Mouse (Mus musculus): ENCODE data around the gene Vsir.

Gene Vsir

DNA sequence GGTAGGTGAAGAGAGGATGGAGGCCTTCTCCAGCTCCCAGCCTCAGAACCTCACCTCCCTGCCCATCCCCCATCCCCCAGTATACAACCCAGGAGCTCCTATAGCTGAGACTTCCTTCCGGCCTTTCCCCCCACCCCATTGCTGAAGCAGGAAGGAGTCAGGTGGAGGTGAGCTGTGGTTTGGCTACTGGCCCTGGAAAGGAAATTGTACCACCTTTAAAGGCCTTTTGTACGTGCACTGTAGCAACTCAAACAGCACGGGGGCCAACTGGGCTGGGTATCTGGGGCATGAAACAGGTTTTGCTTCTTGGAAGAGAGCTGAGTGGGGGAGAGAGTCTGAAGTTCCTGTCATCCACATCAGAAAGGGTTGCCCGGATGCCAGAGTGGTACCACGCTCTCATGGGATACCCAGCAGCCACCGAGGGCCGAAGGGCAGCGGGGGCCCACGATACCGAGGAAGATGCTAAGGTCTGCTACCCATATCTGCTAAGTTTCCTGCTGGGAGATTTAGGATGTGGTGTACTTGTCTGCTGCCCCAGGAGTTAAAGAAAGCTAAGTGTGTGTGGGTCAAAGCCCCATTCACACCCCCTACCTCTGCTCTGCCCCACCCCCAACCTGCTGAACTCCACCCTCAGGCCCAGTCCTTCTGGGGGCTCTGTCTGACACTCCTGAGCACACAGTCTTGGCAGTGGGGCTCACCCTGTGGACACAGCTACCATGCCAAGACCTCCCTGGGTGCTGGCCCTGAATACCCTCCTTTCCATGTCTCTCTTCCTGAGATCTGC is 34.7 kb downstream of the Vsir start:
- no peak for DNase-seq (ENCODE audit: extremely low read depth, low read depth)

DNA sequence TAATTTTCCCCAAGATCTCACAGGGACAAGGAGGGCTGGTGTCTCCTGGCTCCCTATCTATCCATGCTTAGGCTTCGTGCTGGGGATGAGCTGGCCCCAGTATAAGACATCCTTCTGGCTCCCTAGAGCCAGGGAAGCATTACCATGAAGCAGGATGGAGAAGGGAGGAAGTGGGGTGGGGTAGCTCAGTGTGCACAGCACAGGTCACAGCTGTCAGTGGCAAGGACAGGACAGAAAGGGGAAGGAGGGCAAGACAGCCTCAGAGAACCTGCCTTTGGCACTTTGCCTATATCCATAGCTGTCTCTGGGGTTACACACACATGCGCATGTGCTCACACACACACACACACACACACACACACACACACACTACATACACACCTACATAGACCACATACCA is 41.7 kb downstream of the Vsir start:
- DNase-seq (ENCODE audit: extremely low read depth, low read depth): peak; percentile 43

DNA sequence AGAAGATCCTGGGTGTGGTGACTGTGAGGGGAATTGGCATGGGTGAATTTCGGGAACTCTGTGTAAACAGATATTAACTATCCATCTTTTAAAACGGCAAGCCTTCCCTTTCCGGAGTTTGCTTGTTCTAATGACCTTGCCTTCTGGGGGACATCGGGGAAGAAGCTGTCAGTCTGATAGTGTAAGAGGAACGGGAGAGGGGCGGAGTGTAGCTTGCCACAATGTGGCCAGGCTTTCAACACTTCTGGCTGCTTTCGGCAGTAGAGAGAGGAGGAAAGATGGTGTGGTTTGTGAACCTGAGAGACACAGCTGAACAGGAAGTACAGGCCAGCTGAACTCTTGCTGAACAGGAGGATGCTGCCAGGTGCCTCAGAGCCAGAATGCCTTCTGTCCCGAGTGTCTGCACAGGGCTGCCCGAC is 42.8 kb downstream of the Vsir start:
- DNase-seq (ENCODE audit: extremely low read depth, low read depth): peak; percentile 68

DNA sequence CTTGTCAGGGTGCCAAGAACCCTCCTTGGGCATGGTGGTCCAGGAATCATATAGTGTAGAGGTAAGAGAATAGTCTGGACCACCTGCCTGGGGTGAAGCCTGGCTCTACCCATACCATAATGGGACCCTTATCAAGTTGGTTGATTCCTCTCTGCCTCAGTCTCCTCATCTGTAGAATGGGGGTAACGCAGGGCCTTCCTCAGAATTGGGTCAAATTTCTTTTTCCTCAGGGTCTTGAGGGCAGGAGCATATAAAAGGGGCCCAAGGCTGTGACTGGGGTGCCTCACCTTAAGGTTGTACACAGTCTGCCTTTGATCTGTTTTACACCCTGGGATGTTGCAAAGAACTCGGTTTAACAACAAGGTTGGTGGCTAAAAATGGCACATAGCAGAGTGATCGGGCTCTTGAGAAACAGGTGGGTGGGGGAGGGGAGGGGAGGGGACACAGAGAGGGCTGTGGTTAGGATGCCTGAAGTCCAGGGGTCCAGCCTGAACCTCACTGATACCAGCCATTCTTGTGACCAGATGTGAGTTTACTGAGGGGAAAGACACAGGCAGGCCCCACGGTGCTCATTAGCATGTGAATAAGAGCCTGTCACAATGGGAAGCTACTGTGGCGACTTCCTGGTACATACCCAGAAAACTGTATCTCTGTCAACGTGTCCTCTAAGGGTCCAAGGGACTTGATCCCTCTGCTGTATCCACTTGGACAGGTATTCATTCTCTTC is 43.7 kb downstream of the Vsir start:
- no peak for DNase-seq (ENCODE audit: extremely low read depth, low read depth)

DNA sequence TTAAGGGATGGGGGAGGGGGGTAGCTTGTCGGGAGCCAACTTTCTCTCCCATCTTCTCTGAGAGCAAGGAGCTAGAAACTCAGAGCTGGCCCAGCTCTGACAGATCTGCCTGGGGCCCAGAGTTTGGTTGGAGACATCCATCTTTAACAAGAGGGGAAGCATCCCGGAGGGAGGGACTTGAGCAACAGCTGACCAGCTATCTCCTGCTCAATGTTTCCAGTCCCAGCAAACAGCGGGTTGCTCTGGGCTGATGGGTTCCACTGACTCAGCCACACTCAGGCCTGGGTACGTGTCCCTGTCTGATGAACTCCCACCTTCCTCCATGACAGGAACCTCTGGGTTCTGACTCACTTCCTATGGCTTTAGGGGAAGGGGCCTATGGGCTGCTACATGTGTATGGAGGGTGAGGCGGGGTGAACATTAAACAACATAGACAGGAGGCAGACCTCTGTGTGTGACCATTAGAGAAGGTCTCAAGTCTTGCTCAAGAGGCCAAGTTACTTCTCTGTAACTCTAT is 44.3 kb downstream of the Vsir start:
- no peak for DNase-seq (ENCODE audit: extremely low read depth, low read depth)

DNA sequence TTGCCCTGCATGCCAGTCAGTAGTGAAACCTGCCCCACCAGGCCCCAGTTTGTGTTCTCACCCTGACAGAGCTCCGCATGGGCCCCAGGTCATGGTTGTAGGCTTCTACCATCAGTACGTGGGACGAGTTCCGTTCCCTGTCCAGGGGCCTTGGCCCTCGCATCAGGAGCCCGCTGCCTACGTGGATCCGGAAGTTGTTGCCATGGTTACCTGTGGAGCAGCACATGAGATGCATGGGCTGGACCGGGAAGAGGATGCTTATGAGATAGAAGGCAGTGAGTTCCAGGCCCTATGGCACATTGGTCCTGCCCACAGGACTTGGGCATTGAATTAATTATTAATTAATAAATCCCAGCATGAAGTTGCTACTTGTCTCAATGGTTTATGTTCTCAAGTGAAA is 45.0 kb downstream of the Vsir start:
- no peak for DNase-seq (ENCODE audit: extremely low read depth, low read depth)

DNA sequence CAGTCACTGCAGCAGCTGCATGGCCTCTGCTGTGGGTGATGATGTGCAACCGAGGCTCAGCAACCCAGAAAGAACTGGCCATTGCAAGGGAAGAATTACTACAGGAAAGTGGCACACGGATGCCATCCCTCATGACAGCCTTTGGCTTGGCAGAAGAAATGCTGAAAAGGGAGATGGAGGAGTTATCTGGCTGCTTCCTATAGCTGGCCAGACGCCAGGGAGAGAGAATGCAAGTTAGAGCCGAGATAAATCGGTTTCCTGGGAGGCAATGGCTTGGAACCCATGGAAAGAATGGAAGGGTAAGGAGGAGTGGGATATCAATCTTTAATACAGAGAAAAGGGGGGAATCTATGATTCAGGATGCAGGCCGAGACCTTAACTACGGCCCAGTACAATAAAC is 48.3 kb downstream of the Vsir start:
- DNase-seq (ENCODE audit: extremely low read depth, low read depth): no peak

DNA sequence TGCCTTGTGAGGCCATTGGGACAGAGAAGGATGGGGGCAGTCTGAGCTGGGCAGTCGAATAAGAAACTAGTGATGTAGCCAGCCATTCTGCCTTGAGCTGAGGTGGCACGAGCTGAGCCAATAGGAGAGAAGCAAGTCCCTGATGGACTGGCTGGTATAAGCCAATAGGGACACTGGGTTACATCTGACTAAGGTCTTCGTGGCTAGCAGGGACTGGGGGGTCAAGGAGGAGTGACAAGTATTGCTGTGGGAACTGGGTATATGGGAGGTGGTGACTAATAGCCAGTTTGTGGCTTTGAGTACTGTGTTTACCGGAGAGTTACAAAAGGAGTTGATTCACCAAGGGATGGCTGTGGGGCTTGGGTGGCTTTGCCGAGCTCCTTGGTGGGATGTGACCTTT is 49.0 kb downstream of the Vsir start:
- no peak for DNase-seq (ENCODE audit: extremely low read depth, low read depth)

DNA sequence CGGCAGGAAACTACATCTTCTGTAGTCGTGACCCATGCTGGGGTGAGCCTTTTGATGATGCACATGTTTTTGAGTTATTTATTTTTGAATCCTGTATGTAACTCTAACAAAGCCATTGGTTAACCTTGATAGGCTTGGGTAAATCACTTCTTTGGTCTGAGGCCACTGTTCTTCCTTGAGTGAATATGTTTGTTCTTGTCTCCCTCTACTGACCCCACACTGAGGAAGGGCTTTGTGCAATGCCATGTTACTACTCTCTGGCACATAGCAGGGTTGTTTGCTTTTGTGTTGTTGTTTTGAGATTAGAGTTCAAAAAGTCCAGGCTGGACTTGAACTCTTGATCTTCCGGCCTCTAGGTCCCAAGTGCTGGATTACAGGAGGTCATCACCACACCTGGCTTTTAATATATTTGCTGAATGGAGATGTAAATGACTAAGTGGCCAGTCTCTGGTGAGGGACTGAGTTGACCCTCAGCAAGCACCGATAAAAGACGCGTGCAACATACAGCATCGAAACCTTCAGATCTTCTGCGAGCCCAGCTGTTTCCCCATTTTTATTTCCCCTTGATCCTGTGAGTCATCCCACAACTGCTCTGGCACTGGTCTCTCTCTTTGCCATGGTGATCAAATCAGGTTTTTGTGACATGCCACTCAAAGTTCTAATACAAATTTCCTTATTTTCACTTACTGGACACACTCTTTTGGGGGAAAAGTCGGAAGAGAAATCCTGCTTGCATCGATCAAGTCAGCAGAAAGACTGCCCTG is 51.6 kb downstream of the Vsir start:
- no peak for DNase-seq (ENCODE audit: extremely low read depth, low read depth)

DNA sequence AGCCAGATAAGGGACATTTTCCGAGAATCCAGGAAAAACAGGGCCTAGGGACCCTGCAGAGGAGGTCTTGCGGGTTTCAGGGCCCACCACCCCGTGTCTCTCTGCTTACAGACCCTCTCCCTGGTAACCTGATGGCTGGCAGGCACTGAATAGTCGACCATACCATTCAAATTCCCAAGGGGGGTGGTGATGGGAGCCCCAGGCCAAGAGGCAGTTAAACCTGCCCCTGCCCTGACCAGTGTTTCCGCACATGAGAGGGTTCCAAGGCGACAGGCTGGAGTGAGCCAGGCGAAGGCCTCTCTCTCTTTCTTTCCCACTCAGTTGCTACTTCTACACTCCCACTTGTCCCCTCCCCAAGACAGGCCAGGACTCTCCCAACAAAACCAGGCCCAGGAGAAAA is 52.8 kb downstream of the Vsir start, which contains the start of gene Gm17455:
Gene Gm17455, plus strand, starts transcription at position 278 of the 400 bp plus-strand sequence.
- DNase-seq (ENCODE audit: extremely low read depth, low read depth): no peak

DNA sequence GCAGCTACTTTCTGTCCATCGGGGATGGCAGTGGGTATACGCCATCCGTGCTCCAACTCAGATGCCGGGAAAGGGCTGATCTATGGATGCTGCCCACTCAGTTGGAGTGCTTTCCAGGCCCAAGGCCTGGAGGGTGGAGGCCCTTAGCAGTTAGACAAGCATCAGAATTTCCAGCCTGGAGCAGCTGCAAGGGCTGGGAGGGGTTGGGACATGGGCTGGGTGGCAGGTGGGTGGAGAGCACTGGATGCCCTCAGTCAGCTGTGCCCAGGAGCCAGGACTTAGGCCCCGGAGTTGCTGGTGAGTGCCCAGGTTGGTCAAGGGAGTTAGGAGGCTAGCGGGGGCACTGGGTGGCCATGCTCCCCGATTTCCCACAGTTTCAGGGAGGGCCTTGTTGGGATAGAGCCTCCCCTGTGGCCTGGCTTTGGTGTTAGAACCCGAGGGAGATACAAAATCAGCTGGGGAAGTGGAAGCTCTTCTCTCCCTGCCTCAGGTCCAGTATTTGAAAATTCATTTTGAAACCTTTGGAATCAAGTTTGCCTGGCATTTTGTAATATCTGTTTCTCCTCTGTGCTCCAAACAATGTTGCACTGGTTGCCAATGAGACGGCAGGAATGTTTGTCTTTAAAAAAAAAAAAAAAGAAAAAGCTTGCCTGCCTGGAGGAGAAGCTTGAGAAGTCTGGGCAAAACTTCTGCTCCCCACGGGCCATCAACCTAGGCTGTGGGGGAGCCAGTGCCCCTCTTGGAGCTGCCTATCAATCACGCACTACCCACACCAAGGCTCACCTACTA is 54.0 kb downstream of the Vsir start:
- DNase-seq (ENCODE audit: extremely low read depth, low read depth): no peak

DNA sequence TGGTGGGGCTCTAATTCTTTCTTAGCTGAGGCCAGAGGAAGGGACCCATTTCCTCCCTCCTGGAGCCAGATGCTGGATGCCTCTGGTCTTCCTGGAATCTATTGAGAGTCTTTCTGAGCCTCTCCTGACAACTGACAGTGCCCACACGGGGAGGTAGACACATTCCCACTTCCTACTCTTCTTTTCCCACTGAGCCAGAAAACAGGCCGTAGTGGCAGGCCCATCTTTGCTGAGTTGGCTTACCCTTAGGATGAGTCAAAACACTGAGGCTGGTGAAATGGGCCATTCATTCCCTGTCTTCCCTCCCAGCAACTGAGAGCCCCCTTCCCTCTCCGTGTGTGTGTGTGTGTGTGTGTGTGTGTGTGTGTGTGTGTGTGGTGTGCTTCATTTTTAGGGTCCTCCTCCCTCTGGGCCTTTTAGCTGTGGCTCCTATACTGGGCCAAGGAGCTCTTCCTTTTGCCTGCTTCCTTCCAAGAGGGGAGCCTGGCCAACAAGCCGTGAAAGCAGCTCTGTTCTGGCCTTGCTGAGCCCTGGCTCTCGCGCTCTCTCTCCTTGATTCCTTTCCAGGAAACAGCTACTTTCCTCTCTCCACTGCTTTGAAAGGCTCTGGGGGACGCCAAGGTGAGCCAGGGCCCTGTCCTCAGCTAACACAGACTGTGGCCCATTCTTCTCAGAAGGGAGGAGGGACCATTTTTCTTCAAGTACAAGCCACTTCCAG is 59.0 kb downstream of the Vsir start:
- no peak for DNase-seq (ENCODE audit: extremely low read depth, low read depth)

DNA sequence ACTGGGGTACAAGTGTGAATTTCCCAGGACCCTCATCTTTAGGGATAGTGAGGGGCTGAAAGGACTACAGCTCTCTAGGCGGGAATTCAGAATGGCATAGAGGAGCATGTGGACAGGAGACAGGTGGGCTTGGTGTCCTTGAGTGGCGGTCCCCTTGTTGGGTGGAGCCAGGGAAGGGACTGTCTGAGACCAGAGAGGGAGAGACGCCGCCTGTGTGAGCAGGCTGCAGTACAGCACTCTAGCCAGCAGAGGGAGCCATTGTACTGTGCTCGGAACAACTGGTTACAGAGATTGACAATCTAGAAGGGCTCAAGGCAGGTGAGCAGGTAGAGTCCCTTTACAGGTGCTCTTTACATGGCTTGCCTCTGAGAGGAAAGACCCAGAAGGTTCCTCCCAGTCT is 61.2 kb downstream of the Vsir start:
- no peak for DNase-seq (ENCODE audit: extremely low read depth, low read depth)

DNA sequence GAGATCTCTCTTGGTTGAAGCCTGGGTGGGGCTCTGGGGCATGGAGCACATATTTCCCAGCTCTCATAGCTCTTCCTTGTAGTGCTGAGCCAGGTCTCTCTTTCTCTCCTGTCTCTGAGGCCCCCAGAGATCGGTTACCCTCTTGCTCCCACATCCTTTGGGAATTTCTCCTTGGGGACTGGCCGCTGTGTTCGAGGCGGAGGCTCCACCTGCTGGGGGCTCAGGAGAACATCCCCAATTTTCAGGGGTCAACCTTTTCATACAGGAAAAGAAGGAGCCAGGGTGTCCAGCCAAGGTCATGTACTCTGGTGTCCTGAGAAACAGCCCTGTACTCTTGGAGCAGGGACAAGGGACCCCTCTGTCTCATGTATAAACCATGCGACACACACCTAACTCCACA is 65.1 kb downstream of the Vsir start:
- DNase-seq (ENCODE audit: extremely low read depth, low read depth): no peak

DNA sequence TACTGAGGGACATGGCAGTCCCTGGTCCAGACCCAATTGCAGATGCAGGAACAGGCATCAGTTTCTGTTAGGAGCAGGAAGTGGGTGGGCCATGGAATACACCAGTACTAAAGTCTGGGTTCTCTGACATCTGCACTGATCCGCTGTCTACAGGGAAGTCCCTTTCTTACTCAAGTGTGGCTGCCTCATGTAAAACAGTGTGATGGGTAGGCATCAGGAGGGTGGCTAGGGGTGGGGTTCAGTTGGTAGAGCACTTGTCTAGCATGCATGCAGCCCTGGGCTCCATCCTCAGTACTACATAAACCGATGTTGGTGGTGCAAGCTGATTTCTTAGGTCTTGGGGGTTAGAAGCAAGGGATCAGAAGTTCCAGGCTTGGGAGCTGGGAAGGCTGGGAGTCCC is 67.1 kb downstream of the Vsir start:
- DNase-seq (ENCODE audit: extremely low read depth, low read depth): no peak

DNA sequence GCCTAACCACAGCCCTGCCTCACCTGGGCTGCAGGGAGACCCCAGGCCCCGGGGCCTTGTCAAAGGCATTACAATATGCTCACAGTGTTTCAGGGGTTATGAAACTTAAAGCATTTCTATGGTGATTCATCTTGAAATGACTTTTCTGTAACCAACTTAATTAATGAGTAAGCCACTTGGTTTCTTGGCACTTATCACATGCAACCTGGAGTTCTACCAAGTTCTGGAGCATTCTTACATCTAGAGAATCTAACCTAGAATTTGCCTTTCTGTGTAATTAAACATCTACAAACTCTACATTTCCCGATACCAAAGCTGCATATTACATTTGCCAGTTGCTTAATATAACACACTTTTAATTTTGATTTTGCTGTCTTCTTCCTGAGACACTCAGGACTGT is 70.4 kb downstream of the Vsir start:
- DNase-seq (ENCODE audit: extremely low read depth, low read depth): no peak

DNA sequence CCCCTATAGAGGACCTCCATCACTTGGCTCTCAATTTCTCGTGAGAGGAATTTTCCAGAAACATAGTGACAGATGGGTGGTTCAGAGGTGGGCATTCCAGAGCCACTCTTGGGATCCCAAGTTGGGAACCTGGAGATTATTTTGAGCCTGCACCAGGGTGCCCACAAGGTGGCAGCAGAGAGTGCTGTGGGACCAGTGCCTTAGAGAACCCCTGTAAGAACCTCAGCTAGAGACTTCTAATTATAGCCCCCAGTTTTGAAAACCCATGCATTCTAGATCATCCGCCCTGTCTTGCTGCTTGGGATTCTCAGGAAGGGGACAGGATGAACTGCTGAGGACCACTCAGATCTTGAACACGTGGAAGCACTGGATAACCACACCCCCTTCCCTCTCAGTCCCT is 71.5 kb downstream of the Vsir start:
- DNase-seq (ENCODE audit: extremely low read depth, low read depth): peak; percentile 18

DNA sequence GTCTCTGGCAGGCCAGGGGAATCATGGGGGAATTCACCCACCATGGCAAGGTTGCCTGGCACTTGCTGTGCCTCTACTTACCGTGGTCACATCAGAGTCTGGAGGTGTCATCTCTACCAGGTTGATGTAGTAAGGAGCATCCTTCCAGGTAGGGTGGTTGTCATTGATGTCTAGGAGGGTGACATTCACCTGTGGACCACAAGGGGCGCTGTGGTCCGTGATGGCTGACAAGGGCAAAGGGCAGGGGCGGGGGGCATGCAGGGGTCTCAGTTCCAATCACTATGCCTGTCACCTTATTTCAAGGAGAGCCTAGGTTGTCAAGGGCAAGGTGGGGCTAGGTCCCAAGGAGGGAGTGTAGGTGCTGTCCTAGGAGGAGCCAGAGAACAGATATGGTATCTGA is 73.0 kb downstream of the Vsir start:
- DNase-seq (ENCODE audit: extremely low read depth, low read depth): no peak

Measured in MEL-GATA-1-ER (cell line).